8 mouse cellular contexts compared by ENCODE assay signal in the genomic region with DNA sequence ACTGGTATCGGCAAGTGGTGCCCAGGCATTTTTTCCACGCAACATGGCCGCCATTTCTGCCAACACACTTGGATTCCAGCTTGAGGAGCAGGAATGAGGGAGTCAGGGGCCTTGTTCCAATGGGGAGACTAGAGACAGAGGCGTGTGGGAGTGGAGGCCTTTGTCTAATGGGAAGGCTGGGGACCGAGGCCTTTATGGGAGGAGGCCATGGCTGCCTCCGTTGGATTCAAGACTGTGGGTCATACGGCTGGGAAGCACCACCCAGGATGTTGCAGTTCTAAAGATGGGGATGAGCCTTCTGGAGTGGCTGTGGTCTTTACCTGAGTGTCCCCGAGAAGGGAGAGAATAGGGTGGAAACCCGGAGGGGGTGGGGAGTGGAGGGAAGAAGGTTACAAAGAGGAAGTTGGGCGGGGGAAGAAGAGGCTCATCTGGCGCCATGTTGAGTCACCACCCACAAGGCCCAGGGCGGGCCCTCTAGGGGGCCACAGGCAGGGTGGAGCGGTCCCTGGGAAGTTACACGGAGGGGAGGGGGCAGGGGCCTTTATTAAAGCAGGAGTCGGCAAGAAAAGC. TPM values are rescaled to one million over a fixed set of nuclear protein-coding genes. Genes with fewer than 3 reads are reported as not detected.
DNase-seq lines count a peak whose midpoint lies in the region; ATAC-seq and TF ChIP-seq lines count a peak whose summit lies in the region.

No protein-coding gene starts in this region.

- WGBS in heart, embryonic 16.5 days: 74% methylated on average over 15 of the region's 15 CpGs

- peaks cover 29% of the 10 kb centered on the region for H3K4me1 ChIP-seq in testis, adult 2 months (ENCODE audit: control insufficient read depth, insufficient read depth, low read length)
- 0 out of 2 replicates have a peak, but pooled peaks cover 3% of the 10 kb centered on the region for H3K4me1 ChIP-seq in heart, embryonic 16.5 days (ENCODE audit: control insufficient read depth, insufficient read depth, low read length)

- H3K27ac ChIP-seq in testis, adult 2 months (ENCODE audit: control insufficient read depth, insufficient read depth, low read depth, low read length): peak overlapping the region; percentile 82
- H3K27ac ChIP-seq in heart, embryonic 16.5 days (ENCODE audit: low read length): peak overlapping the region; percentile 45

- H3K9me3 ChIP-seq in heart, embryonic 16.5 days (replicated peaks; ENCODE audit: control insufficient read depth, low read length): no peaks in the 10 kb centered on the region

- DNase-seq in testis, postnatal 10 days (ENCODE audit: low spot score): no peak
- peak; percentile 68 for DNase-seq in lung, postnatal 25 days (ENCODE audit: low spot score)
- peak; percentile 89 for DNase-seq in thymus, postnatal 14 days
- DNase-seq in layer of hippocampus, adult 9-10 months (ENCODE audit: low spot score): no peak
- no peak for DNase-seq in gastrocnemius, postnatal 4 days (ENCODE audit: low spot score in 2 of 2)

- H3K9ac ChIP-seq in heart, embryonic 16.5 days (ENCODE audit: low read length): peak overlapping the region; percentile 66

- no peak overlapping the region for H3K4me2 ChIP-seq in heart, embryonic 16.5 days (ENCODE audit: low read depth, low read length)

- no peak for TF ChIP-seq POLR2A in testis, adult 2 months (IDR thresholded peaks at IDR 0.05; ENCODE audit: control insufficient read depth, low read depth, low read length)

- no peak for ATAC-seq in heart, embryonic 16.5 days (replicated peaks; ENCODE audit: extremely low read depth, insufficient read depth, low FRiP score)
- ATAC-seq in megakaryocyte progenitor cell, adult 5-6 weeks (replicated peaks; ENCODE audit: poor library complexity): no peak

- no peak for TF ChIP-seq CTCF in testis, adult 2 months (IDR thresholded peaks at IDR 0.05; ENCODE audit: control insufficient read depth, insufficient read depth, insufficient replicate concordance, low read depth, low read length)

- no peaks in the 10 kb centered on the region for H3K36me3 ChIP-seq in testis, adult 2 months (ENCODE audit: control insufficient read depth, insufficient read depth, low read length)
- H3K36me3 ChIP-seq in heart, embryonic 16.5 days (ENCODE audit: control insufficient read depth, insufficient read depth): no peaks in the 10 kb centered on the region

- H3K27me3 ChIP-seq in testis, adult 2 months (ENCODE audit: control insufficient read depth, insufficient read depth, low read length): no peaks in the 10 kb centered on the region
- peaks cover 21% of the 10 kb centered on the region for H3K27me3 ChIP-seq in heart, embryonic 16.5 days (ENCODE audit: control insufficient read depth, insufficient read depth, low read length)

- peak overlapping the region; percentile 96 for H3K4me3 ChIP-seq in testis, adult 2 months (ENCODE audit: control insufficient read depth, low read depth, low read length)
- H3K4me3 ChIP-seq in heart, embryonic 16.5 days (ENCODE audit: low read length): peak overlapping the region; percentile 47

RNA-seq across cellular contexts. Expression of a gene that starts 4.0 kb away (rescaled TPM):
- 10.3 and 11.8 TPM in 2 replicates for polyA plus RNA-seq in testis, adult 2 months (2012; rRNA removed)
- polyA plus RNA-seq in heart, embryonic 16.5 days (2015; fragmentation: Nextera tagmentation; extraction: Ambion mirVana): 1.1 and 1.2 TPM in 2 replicates
- total RNA-seq in gastrocnemius, postnatal 4 days (2021): under 1 TPM; 0.18 to 0.39 TPM
- 34.1 and 38.5 TPM in 2 replicates for total RNA-seq in megakaryocyte progenitor cell, adult 5-6 weeks (2015)
- 47.0 and 66.4 TPM in 2 replicates for total RNA-seq in megakaryocyte progenitor cell, adult 5-6 weeks (2017)

RNA-seq across cellular contexts. Expression of a gene that starts 19.0 kb away (rescaled TPM):
- polyA plus RNA-seq in testis, adult 2 months (2012; rRNA removed): 50.9 and 54.9 TPM in 2 replicates
- polyA plus RNA-seq in heart, embryonic 16.5 days (2015; fragmentation: Nextera tagmentation; extraction: Ambion mirVana): 100 and 111 TPM in 2 replicates
- total RNA-seq in gastrocnemius, postnatal 4 days (2021): 10 to 100 TPM; 52.1 to 55.5 TPM
- total RNA-seq in megakaryocyte progenitor cell, adult 5-6 weeks (2015): 147 and 161 TPM in 2 replicates
- 52.8 and 63.7 TPM in 2 replicates for total RNA-seq in megakaryocyte progenitor cell, adult 5-6 weeks (2017)

RNA-seq across cellular contexts. Expression of a gene that starts 37.0 kb away (rescaled TPM):
- polyA plus RNA-seq in testis, adult 2 months (2012; rRNA removed): 1.9 and 5.5 TPM in 2 replicates
- polyA plus RNA-seq in heart, embryonic 16.5 days (2015; fragmentation: Nextera tagmentation; extraction: Ambion mirVana): 1.0 and 2.9 TPM in 2 replicates
- total RNA-seq in gastrocnemius, postnatal 4 days (2021): under 1 TPM; 0.34 to 0.93 TPM
- 13,257 and 15,415 TPM in 2 replicates for total RNA-seq in megakaryocyte progenitor cell, adult 5-6 weeks (2015)
- 8,081 and 8,928 TPM in 2 replicates for total RNA-seq in megakaryocyte progenitor cell, adult 5-6 weeks (2017)

Comparison
In these comparisons a context has a peak if more than half of its experiments do, and no peak if none do; other contexts are left out.
1. DNase-seq: peak in lung, postnatal 25 days (single experiment) and thymus, postnatal 14 days (single experiment); none in testis, postnatal 10 days (single experiment), layer of hippocampus, adult 9-10 months (single experiment) and gastrocnemius, postnatal 4 days (0 of 2).
2. RNA of a gene that starts 4.0 kb away (total RNA-seq): 34.1 to 66.4 TPM in megakaryocyte progenitor cell, adult 5-6 weeks; 0.18 to 0.39 TPM in gastrocnemius, postnatal 4 days; every median in the first group is over 10 times any median in the second.
3. RNA of a gene that starts 37.0 kb away (total RNA-seq): 8,081 to 15,415 TPM in megakaryocyte progenitor cell, adult 5-6 weeks; 0.34 to 0.93 TPM in gastrocnemius, postnatal 4 days; every median in the first group is over 1,000 times any median in the second.